In the genomic region with DNA sequence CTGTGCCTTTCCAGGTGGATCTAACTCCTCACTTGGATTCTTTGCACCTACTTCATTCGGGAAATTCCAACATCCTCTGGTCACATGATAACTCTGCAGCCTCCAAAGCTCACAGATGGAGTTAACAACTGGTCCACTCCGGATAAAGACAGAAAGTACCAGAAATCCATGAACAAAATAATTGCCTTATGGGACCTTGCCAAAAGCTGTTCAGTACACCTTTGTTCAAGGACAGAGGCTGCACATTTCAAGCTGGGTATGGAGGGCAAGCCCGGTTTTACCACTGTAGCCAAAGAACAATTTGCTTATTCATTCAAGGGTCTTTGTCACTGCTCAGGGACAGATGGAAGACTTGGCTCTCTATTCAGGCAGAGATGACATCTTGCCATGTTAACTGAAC, we compare ENCODE assay signal across 18 mouse cellular contexts.
DNase-seq lines count a peak whose midpoint lies in the region.
"Had no signal": no experiment of that assay in that cellular context is flagged by ENCODE, and none has a peak within 500 bp of the region (broad histone marks: within the 10 kb centered on the region; RNA-seq: fewer than 3 reads in every experiment).

No protein-coding gene starts in this region.

- peak; percentile 18 to 28 for DNase-seq in cerebellum, postnatal 10 days
- no peak for DNase-seq in cerebellum, adult 9-10 months
- peak; percentile 4 for DNase-seq in kidney, adult 11 months
- no peak for DNase-seq in kidney, postnatal 4 days
- peak; percentile 15 for DNase-seq in layer of hippocampus, adult 11-12 months (ENCODE audit: low spot score)
- no peak for DNase-seq in layer of hippocampus, adult 9-10 months (ENCODE audit: low spot score)
- DNase-seq in Muller cell, postnatal 12 days (ENCODE audit: inconsistent ontology term), result peak; percentile 53
- DNase-seq in spleen, postnatal 36 days (ENCODE audit: low spot score in 2 of 2), result no peak
- DNase-seq: adrenal gland, postnatal 14 days; cerebellum, adult 18-20 months; cerebellum, adult 9-11 months; cerebellum, postnatal 36 days; embryo, embryonic 11 days; gastrocnemius, postnatal 10 days; gastrocnemius, postnatal 36 days; heart, adult 2 months; heart, postnatal 14 days; heart, postnatal 4 days had no signal

Comparison
In these comparisons a context has a peak if more than half of its experiments do, and no peak if none do; other contexts are left out.
1. DNase-seq: peak in cerebellum, postnatal 10 days (2 of 2), kidney, adult 11 months (single experiment), layer of hippocampus, adult 11-12 months (single experiment) and Muller cell, postnatal 12 days (single experiment); none in cerebellum, adult 9-10 months (single experiment), kidney, postnatal 4 days (0 of 2), layer of hippocampus, adult 9-10 months (single experiment) and spleen, postnatal 36 days (0 of 2).